Mouse (Mus musculus): Measurements from ENCODE around the gene Itpka. TPM values are rescaled to one million over a fixed set of nuclear protein-coding genes. Genes with fewer than 3 reads are reported as not detected.
A peak's percentile ranks its signal among the peaks of the same experiment; 100 is the strongest.

Itpka gene
- polyA plus RNA-seq, 1 experiment = 0.72 TPM

- no peak overlapping the region for H3K27ac ChIP-seq (ENCODE audit: insufficient read depth, low read length)
- peaks cover 13% of the 10 kb centered on the region; the same call in 1 of the 2 replicates for H3K36me3 ChIP-seq (ENCODE audit: control insufficient read depth, insufficient read depth, low read length)
- H3K4me1 ChIP-seq (ENCODE audit: control insufficient read depth, insufficient read depth, insufficient read length) = peaks cover 10% of the 10 kb centered on the region; the same call in 1 of the 2 replicates
- no peak for DNase-seq (ENCODE audit: low read depth in 1 of 2, low spot score in 2 of 2)
- no peak overlapping the region for H3K4me3 ChIP-seq (ENCODE audit: extremely low read depth, insufficient read depth, insufficient read length)
- H3K27me3 ChIP-seq (ENCODE audit: control insufficient read depth, insufficient read depth, low read length) = no peaks in the 10 kb centered on the region
- WGBS = 64% methylated on average over 4 of the region's 4 CpGs
- TF ChIP-seq CTCF (IDR thresholded peaks at IDR 0.05; ENCODE audit: extremely low read depth, insufficient read depth, insufficient read length, insufficient replicate concordance) (no peak), POLR2A (IDR thresholded peaks at IDR 0.05; ENCODE audit: low read depth, low read length) (no peak)
These were observed 21.8 kb downstream of the Itpka start for GRCm38 (mm10) chr2:119763924-119764323.

DNA sequence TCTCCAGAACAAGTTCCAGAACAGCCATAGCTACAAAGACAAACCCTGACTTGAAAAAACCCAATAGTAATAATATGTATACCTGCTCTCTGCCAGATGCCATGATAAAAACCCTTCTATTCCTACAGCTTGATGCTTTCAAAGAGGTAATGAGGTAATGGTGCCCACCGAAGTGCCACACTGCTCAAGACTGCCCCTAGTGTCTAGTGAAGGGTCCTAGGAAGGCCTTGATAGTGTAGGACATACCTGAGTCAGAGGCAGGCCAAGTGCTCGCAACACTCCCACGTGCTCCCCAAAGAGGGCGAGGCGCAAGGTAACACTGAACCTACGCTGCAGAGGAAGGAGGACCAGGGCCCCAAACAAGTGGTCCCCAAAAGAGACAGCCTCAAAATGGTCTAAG is 25.1 kb downstream of the Itpka start:
- TF ChIP-seq CTCF (IDR thresholded peaks at IDR 0.05; ENCODE audit: extremely low read depth, insufficient read depth, insufficient read length, insufficient replicate concordance) (peak; percentile 9; the same call in 1 of the 2 replicates), POLR2A (IDR thresholded peaks at IDR 0.05; ENCODE audit: low read depth, low read length) (no peak)
- H3K36me3 ChIP-seq (ENCODE audit: control insufficient read depth, insufficient read depth, low read length) = peaks cover 38% of the 10 kb centered on the region
- no peak overlapping the region for H3K4me3 ChIP-seq (ENCODE audit: extremely low read depth, insufficient read depth, insufficient read length)
- no peaks in the 10 kb centered on the region; the same call in 1 of the 2 replicates for H3K27me3 ChIP-seq (ENCODE audit: control insufficient read depth, insufficient read depth, low read length)
- no peak overlapping the region for H3K27ac ChIP-seq (ENCODE audit: insufficient read depth, low read length)
- 91% methylated on average over 6 of the region's 6 CpGs for WGBS
- H3K4me1 ChIP-seq (ENCODE audit: control insufficient read depth, insufficient read depth, insufficient read length) = peaks cover 3% of the 10 kb centered on the region; the same call in 1 of the 2 replicates
- DNase-seq (ENCODE audit: low read depth in 1 of 2, low spot score in 2 of 2) = no peak

GRCm38 (mm10) chr2:119787206-119787883 is 45.2 kb downstream of the Itpka start, which contains the start of gene Rpap1:
Gene Rpap1, minus strand, starts transcription at chr2:119787537.
- TF ChIP-seq CTCF (IDR thresholded peaks at IDR 0.05; ENCODE audit: extremely low read depth, insufficient read depth, insufficient read length, insufficient replicate concordance) (no peak), POLR2A (IDR thresholded peaks at IDR 0.05; ENCODE audit: low read depth, low read length) (peak; percentile 84)
- peaks cover 1% of the 10 kb centered on the region; the same call in 1 of the 2 replicates for H3K27me3 ChIP-seq (ENCODE audit: control insufficient read depth, insufficient read depth, low read length)
- WGBS = under 1% methylated on average over 44 of the region's 44 CpGs
- peak within 1 kb of the TSS; percentile 44; the same call in 1 of the 2 replicates for H3K27ac ChIP-seq (ENCODE audit: insufficient read depth, low read length)
- peak; percentile 23 to 79 for DNase-seq (ENCODE audit: low read depth in 1 of 2, low spot score in 2 of 2)
- peaks cover 1% of the 10 kb centered on the region; the same call in 1 of the 2 replicates for H3K36me3 ChIP-seq (ENCODE audit: control insufficient read depth, insufficient read depth, low read length)
- peak within 1 kb of the TSS; percentile 85 for H3K4me3 ChIP-seq (ENCODE audit: extremely low read depth, insufficient read depth, insufficient read length)
- no peaks in the 10 kb centered on the region for H3K4me1 ChIP-seq (ENCODE audit: control insufficient read depth, insufficient read depth, insufficient read length)

DNA sequence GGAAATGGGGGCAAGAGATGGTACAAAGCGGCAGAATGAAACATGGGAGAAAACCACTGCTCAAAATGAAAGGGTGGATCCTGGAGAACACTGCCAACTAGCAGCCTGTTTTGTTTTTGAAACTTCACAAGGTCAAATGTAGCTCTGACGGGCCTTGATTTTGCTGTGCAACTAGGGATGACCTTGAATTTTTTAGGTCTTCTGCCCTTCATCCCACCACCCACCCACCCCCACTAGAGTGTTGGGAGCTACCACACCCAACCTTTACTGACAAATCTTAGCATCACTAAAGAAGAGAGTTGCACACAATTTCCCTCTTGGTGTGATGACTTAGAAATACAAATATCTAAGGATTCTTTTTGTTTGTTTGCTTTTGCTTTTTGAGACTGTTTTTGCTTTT is 47.9 kb downstream of the Itpka start:
- no peak overlapping the region for H3K4me3 ChIP-seq (ENCODE audit: extremely low read depth, insufficient read depth, insufficient read length)
- H3K4me1 ChIP-seq (ENCODE audit: control insufficient read depth, insufficient read depth, insufficient read length) = no peaks in the 10 kb centered on the region
- no peak overlapping the region for H3K27ac ChIP-seq (ENCODE audit: insufficient read depth, low read length)
- H3K36me3 ChIP-seq (ENCODE audit: control insufficient read depth, insufficient read depth, low read length) = no peaks in the 10 kb centered on the region
- no peak for TF ChIP-seq POLR2A (IDR thresholded peaks at IDR 0.05; ENCODE audit: low read depth, low read length)
- TF ChIP-seq CTCF (IDR thresholded peaks at IDR 0.05; ENCODE audit: extremely low read depth, insufficient read depth, insufficient read length, insufficient replicate concordance) = no peak
- 90% methylated on average over 2 of the region's 2 CpGs for WGBS
- peaks cover 1% of the 10 kb centered on the region; the same call in 1 of the 2 replicates for H3K27me3 ChIP-seq (ENCODE audit: control insufficient read depth, insufficient read depth, low read length)
- no peak for DNase-seq (ENCODE audit: low read depth in 1 of 2, low spot score in 2 of 2)

- no peaks in the 10 kb centered on the region for H3K36me3 ChIP-seq (ENCODE audit: control insufficient read depth, insufficient read depth, low read length)
- H3K27me3 ChIP-seq (ENCODE audit: control insufficient read depth, insufficient read depth, low read length) = peaks cover 13% of the 10 kb centered on the region
- peaks cover 7% of the 10 kb centered on the region for H3K4me1 ChIP-seq (ENCODE audit: control insufficient read depth, insufficient read depth, insufficient read length)
- WGBS = 76% methylated on average over 5 of the region's 5 CpGs
- TF ChIP-seq POLR2A (IDR thresholded peaks at IDR 0.05; ENCODE audit: low read depth, low read length) (no peak), CTCF (IDR thresholded peaks at IDR 0.05; ENCODE audit: extremely low read depth, insufficient read depth, insufficient read length, insufficient replicate concordance) (no peak)
- H3K27ac ChIP-seq (ENCODE audit: insufficient read depth, low read length) = no peak within 1 kb of the TSS
- no peak for DNase-seq (ENCODE audit: low read depth in 1 of 2, low spot score in 2 of 2)
- H3K4me3 ChIP-seq (ENCODE audit: extremely low read depth, insufficient read depth, insufficient read length) = no peak within 1 kb of the TSS
These were observed 55.2 kb downstream of the Itpka start, which contains the start of gene Tyro3 for GRCm38 (mm10) chr2:119797279-119797783. Gene Tyro3, plus strand, starts transcription at chr2:119797733.

GRCm38 (mm10) chr2:119798246-119798927 is 56.2 kb downstream of the Itpka start:
- peak; percentile 41; the same call in 1 of the 2 replicates for TF ChIP-seq CTCF (IDR thresholded peaks at IDR 0.05; ENCODE audit: extremely low read depth, insufficient read depth, insufficient read length, insufficient replicate concordance)
- no peak for TF ChIP-seq POLR2A (IDR thresholded peaks at IDR 0.05; ENCODE audit: low read depth, low read length)
- H3K4me3 ChIP-seq (ENCODE audit: extremely low read depth, insufficient read depth, insufficient read length) = no peak overlapping the region
- 15% methylated on average over 13 of the region's 13 CpGs for WGBS
- peak in 1 of 2 experiments; percentile 31 for DNase-seq (ENCODE audit: low read depth in 1 of 2, low spot score in 2 of 2)
- H3K36me3 ChIP-seq (ENCODE audit: control insufficient read depth, insufficient read depth, low read length) = no peaks in the 10 kb centered on the region
- peaks cover 7% of the 10 kb centered on the region for H3K4me1 ChIP-seq (ENCODE audit: control insufficient read depth, insufficient read depth, insufficient read length)
- no peak overlapping the region for H3K27ac ChIP-seq (ENCODE audit: insufficient read depth, low read length)
- H3K27me3 ChIP-seq (ENCODE audit: control insufficient read depth, insufficient read depth, low read length) = peaks cover 13% of the 10 kb centered on the region
